Mouse (Mus musculus) heart, adult 2 months (tissue): ENCODE measurements around the gene Gm11758.
"Not testable (repeated sequence)": the region's sequence is repeated elsewhere in the genome, so short reads cannot be mapped to it uniquely, and the experiment has no call there.

Source experiments
- CTCF ChIP-seq: fragments of 200-600 bp; IDR thresholded peaks from 2 replicates; pipeline ENCODE4 v1.8.1; 2022; ENCODE audit warnings: antibody characterized with exemption, mild to moderate bottlenecking, moderate library complexity
- POLR2A ChIP-seq: fragments of 200-500 bp; IDR thresholded peaks from 2 replicates; pipeline ENCODE4 v1.6.1; 2011; ENCODE audit warnings: mild to moderate bottlenecking, low read depth, low read length, control low read depth; ENCODE audit not compliant: insufficient read depth

- TF ChIP-seq CTCF, POLR2A: not testable (repeated sequence)
These were observed 14.9 kb upstream of the Gm11758 start, which contains the start of gene Gm11757 for GRCm38 (mm10) chr4:73891012-73891411.
